Mouse (Mus musculus) ovary, postnatal 14 days (tissue): ENCODE data around the gene Cpeb4.
"Not testable (repeated sequence)": the region's sequence is repeated elsewhere in the genome, so short reads cannot be mapped to it uniquely, and the experiment has no call there.

ENCODE experiments used
- DNase-seq: peaks from one replicate; pipeline ENCODE4 v3.0.0; 2022; ENCODE audit warnings: low spot score

The Cpeb4 gene

GRCm38 (mm10) chr11:31975678-31976077 lies 103.7 kb downstream of the Cpeb4 start:
- no peak for DNase-seq

- no peak for DNase-seq
These were observed 104.1 kb downstream of the Cpeb4 start for GRCm38 (mm10) chr11:31976137-31976536.

GRCm38 (mm10) chr11:31980089-31980488 lies 108.1 kb downstream of the Cpeb4 start:
- not testable (repeated sequence) for DNase-seq

DNA sequence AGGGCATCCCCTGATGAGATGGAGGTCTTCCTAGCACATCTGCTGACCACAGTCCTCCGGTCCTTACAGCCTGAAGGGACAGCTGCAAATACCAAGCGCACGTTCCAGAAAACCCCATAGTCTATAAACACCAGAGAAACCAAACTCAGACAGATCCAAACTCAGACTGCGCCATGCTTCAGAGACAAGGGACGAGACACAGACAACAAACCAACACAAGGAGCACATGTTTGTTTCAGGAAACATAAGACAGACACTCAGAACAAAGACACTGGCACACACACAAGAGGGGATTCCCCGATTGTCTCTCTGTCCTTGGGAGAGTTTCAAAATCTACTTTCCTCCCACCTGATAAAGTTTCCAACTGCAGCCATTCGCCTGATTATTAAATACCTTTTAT lies 109.8 kb downstream of the Cpeb4 start:
- no peak for DNase-seq

GRCm38 (mm10) chr11:31982247-31982943 lies 110.4 kb downstream of the Cpeb4 start:
- DNase-seq: not testable (repeated sequence)

DNA sequence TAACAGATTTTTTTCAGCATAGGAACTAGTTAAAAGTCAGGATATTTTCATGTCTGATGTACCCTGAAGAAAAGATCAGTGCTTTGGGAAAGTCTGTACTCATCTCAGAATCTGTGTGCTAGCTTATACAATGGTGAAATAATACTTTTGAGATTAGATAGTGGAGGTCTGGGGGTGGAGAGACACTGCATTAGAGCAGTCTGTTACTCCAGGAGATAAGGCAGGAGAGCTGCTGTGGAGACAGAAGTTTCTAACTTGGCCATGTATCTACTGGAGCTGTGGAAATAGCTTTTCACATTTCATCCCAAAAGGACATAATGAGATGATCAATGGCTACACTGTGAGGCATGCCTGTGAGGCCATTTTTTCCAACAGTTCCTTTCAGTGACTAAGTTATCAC lies 111.2 kb downstream of the Cpeb4 start:
- no peak for DNase-seq

- DNase-seq: no peak
These were observed 112.8 kb downstream of the Cpeb4 start for GRCm38 (mm10) chr11:31984786-31985185.
